Mouse (Mus musculus) thymus, postnatal 14 days (tissue): ENCODE data around the gene 1700020D05Rik.
A peak's percentile ranks its signal among the peaks of the same experiment; 100 is the strongest.

Source experiments
- DNase-seq: peaks from one replicate; pipeline ENCODE4 v3.0.0; 2021

Gene 1700020D05Rik

GRCm38 (mm10) chr19:5503687-5504086 is at the start of gene 1700020D05Rik:
Gene 1700020D05Rik, minus strand, starts transcription at chr19:5503787.
- no peak for DNase-seq

GRCm38 (mm10) chr19:5547471-5548056 is 44.0 kb upstream of the 1700020D05Rik start:
- DNase-seq, result no peak

- DNase-seq, result no peak
These were observed 40.4 kb upstream of the 1700020D05Rik start for GRCm38 (mm10) chr19:5544031-5544430.

GRCm38 (mm10) chr19:5543362-5543761 is 39.8 kb upstream of the 1700020D05Rik start:
- DNase-seq, result no peak

- DNase-seq, result no peak
These were observed 35.2 kb upstream of the 1700020D05Rik start for GRCm38 (mm10) chr19:5538786-5539185.

- peak; percentile 15 for DNase-seq
These were observed 28.9 kb upstream of the 1700020D05Rik start for GRCm38 (mm10) chr19:5532520-5532919.

- DNase-seq, result no peak
These were observed 26.5 kb upstream of the 1700020D05Rik start for GRCm38 (mm10) chr19:5530138-5530524.

- DNase-seq, result peak; percentile 95
These were observed 25.9 kb upstream of the 1700020D05Rik start for GRCm38 (mm10) chr19:5529325-5530137.

- DNase-seq, result no peak
These were observed 21.6 kb upstream of the 1700020D05Rik start for GRCm38 (mm10) chr19:5525204-5525603.

GRCm38 (mm10) chr19:5518721-5519120 is 15.1 kb upstream of the 1700020D05Rik start:
- no peak for DNase-seq

GRCm38 (mm10) chr19:5516906-5517505 is 13.4 kb upstream of the 1700020D05Rik start:
- DNase-seq, result no peak

GRCm38 (mm10) chr19:5515840-5516777 is 12.5 kb upstream of the 1700020D05Rik start:
- DNase-seq, result peak; percentile 24

- DNase-seq, result no peak
These were observed 9.4 kb upstream of the 1700020D05Rik start for GRCm38 (mm10) chr19:5513005-5513349.

GRCm38 (mm10) chr19:5512091-5513004 is 8.8 kb upstream of the 1700020D05Rik start:
- DNase-seq, result no peak

- DNase-seq, result no peak
These were observed 7.6 kb upstream of the 1700020D05Rik start for GRCm38 (mm10) chr19:5511074-5511632.

- DNase-seq, result peak; percentile 97
These were observed 6.7 kb upstream of the 1700020D05Rik start, which contains the start of gene Snx32 for GRCm38 (mm10) chr19:5510031-5511026. Gene Snx32, minus strand, starts transcription at chr19:5510538.

GRCm38 (mm10) chr19:5500330-5500875 is 3.2 kb downstream of the 1700020D05Rik start:
- DNase-seq, result no peak

GRCm38 (mm10) chr19:5496052-5496370 is 7.6 kb downstream of the 1700020D05Rik start:
- DNase-seq, result no peak

GRCm38 (mm10) chr19:5495353-5496051 is 8.1 kb downstream of the 1700020D05Rik start:
- DNase-seq, result no peak
